Mouse (Mus musculus) hematopoietic stem cell, adult 5-6 weeks (primary cell): ENCODE data around the gene Rpl10l. TPM values are rescaled to one million over a fixed set of nuclear protein-coding genes. Genes with fewer than 3 reads are reported as not detected.

Experiments
- ATAC-seq, 2 experiments: fragments of 125-278 bp in 1 of 2; replicated peaks in 1 of 2; 2 replicates each; pipeline ENCODE4 v1.8.0; 2016 to 2017; ENCODE audit warnings: inconsistent platforms in 2 of 2, mild to moderate bottlenecking in 2 of 2, moderate number of reproducible peaks in 2 of 2, low read depth in 1 of 2, moderate TSS enrichment in 1 of 2; ENCODE audit not compliant: low FRiP score in 2 of 2, poor library complexity in 2 of 2, severe bottlenecking in 2 of 2, insufficient read depth in 1 of 2, low TSS enrichment in 1 of 2
- total RNA-seq: library from RNA; stranded (forward); fragments of 172-1452, 232-1000 nt; gene quantifications from 2 replicates; pipeline ENCODE4 v1.2.3, GENCODE M21; 2017

Rpl10l gene
- not detected in 2 replicates for total RNA-seq

DNA sequence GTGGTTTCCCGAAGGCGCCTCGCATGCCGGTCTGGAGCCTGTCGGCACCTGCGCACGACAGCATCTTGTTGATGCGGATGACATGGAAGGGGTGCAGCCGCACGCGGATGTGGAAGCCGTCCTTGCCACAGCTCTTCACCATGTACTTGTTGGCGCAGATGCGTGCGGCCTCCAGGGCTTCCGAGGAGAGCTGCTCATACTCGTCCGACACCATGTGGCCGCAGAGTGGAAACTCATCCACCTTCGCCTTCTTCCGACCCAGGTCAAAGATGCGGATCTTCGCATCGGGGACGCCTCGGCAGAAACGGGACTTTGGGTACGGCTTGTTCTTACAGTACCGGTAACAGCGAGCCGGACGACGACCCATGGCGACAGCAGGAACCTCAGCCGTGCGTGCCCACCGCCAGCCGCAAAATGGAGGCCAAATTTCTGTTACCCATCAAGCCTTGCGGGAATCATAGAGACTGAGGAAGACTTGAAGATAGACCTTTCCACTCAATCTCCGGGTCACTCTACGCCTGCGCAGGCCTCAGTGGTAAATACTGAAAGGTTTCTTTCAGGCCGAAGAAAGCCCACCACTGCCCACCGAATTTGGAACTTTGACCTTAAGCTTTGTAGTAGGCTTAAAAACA, at the start of gene Rpl10l:
TSS of gene Rpl10l (minus strand) at position 411 of the 632 bp plus-strand sequence.
- no peak for ATAC-seq

DNA sequence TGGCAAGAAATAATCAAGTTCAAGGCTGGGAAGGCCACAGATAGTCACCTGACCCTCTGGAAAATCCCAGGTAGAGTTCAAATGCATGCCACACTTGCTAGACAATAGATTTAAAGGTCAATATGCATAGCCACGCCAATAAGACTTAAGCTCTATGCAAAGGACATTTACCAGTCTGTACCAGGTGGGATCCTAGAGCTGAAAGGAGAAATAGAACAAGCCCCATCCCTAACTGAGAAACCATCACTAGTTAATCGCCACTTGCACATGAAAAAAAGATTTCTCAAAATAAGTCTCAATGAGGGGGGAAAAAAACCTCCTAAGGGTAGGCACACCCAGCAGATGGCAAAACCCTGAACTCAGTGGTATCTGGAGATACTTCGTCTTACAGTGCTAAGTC, 8.3 kb downstream of the Rpl10l start:
- ATAC-seq, result no peak

DNA sequence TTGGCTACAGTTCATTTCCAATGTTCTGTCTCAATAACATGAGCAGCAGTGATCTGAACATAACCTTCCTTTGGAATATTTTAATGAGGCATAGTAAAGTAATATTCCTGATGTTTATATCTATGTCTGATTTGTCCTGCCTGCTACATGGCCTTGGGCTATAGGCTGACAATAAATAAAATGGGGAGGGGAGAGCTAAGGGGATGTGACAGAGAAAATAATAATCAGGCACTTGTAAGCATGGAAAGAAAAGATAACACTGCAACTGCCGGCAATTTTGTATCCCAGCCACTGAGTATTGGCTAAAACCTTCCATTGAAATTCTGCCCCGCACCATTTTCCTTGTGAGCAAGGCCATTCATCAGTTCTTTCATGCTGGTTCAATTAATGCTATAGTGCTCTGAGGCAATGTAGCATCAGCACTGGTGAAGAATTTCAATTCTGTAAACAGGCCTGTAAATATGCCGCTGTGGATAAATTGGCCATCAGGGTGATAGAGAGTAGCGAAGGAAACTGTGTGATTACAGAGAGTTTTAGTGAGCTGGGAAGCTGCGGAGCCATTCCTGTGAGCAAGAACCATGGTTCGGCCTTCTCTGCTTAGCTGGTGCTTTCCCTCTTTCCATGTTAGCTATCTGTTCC, 38.6 kb downstream of the Rpl10l start:
- no peak for ATAC-seq

DNA sequence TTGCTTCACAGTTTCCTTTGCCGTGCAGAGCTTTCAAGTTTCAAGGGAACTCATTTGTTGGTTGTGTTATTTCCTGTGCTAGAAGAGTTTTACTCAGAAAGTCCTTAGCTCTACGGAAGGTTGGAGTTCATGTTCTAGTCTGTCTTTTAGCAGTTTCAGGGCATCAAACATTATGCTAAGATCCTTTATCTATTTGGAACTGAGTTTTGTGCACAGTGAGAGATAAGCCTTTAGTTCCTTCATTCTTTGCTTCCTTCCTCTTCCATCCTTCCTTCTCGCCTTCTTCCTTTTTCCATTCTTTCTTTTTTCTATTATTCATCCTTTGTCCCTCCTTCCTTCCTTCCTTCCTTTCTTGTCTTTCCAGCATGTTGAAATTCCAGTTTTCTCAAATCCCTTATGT, 50.0 kb downstream of the Rpl10l start:
- no peak for ATAC-seq
